Mouse (Mus musculus) heart, embryonic 16.5 days (tissue): ENCODE results near the gene Dlat. TPM values are rescaled to one million over a fixed set of nuclear protein-coding genes. Genes with fewer than 3 reads are reported as not detected.
"Not testable (repeated sequence)": the region's sequence is repeated elsewhere in the genome, so short reads cannot be mapped to it uniquely, and the experiment has no call there.

Source experiments
- ATAC-seq: fragments of 200-750 bp; cut with Nextera tagmentation; replicated peaks from 2 replicates; pipeline ENCODE4 v1.8.0; 2017; ENCODE audit warnings: moderate number of reproducible peaks; ENCODE audit not compliant: insufficient read depth, low FRiP score; ENCODE audit errors: extremely low read depth
- H3K27ac ChIP-seq: fragments of 300-500 bp; sonication (generic); 2 replicates; pipeline ENCODE4 v1.5.1; 2014; ENCODE audit warnings: mild to moderate bottlenecking, low read length, control low read depth, moderate library complexity
- H3K27me3 ChIP-seq: fragments of 300-500 bp; sonication (generic); 2 replicates; pipeline ENCODE4 v1.6.1; 2014; ENCODE audit warnings: low read length, mixed read lengths; ENCODE audit not compliant: control insufficient read depth, insufficient read depth
- H3K36me3 ChIP-seq: fragments of 300-500 bp; sonication (generic); 2 replicates; pipeline ENCODE4 v1.6.1; 2014; ENCODE audit not compliant: control insufficient read depth, insufficient read depth
- H3K4me1 ChIP-seq: fragments of 300-500 bp; sonication (generic); 2 replicates; pipeline ENCODE4 v1.6.1; 2014; ENCODE audit warnings: low read length, mixed read lengths; ENCODE audit not compliant: control insufficient read depth, insufficient read depth
- H3K4me2 ChIP-seq: fragments of 300-500 bp; sonication (generic); 2 replicates; pipeline ENCODE4 v1.6.1; 2014; ENCODE audit warnings: low read depth, mild to moderate bottlenecking, control low read depth, low read length
- H3K4me3 ChIP-seq: fragments of 300-500 bp; sonication (generic); 2 replicates; pipeline ENCODE4 v1.5.1; 2014; ENCODE audit warnings: mild to moderate bottlenecking, control low read depth, low read length
- H3K9ac ChIP-seq: fragments of 300-500 bp; sonication (generic); 2 replicates; pipeline ENCODE4 v1.6.1; 2014; ENCODE audit warnings: low read length, control low read depth
- H3K9me3 ChIP-seq: fragments of 300-500 bp; sonication (generic); replicated peaks from 2 replicates; pipeline ENCODE4 v1.6.1; 2016; ENCODE audit warnings: low read length; ENCODE audit not compliant: control insufficient read depth
- WGBS: fragments of 180-500 bp; shearing (Covaris S2); extraction: QIAGEN DNeasy Blood & Tissue Kit; methylation state at CpG from one replicate; pipeline ENCODE4 v1.1.7; 2014; 5-methylcytosine and 5-hydroxymethylcytosine counted together
- polyA plus RNA-seq: library from polyadenylated mRNA; unstranded; fragments of >200 nt; fragmentation: Nextera tagmentation; extraction: Ambion mirVana; gene quantifications from 2 replicates; pipeline ENCODE4 v1.2.1, GENCODE M21; 2015

The Dlat gene
- polyA plus RNA-seq, 1 experiment from 2014 or later: 147 TPM

DNA sequence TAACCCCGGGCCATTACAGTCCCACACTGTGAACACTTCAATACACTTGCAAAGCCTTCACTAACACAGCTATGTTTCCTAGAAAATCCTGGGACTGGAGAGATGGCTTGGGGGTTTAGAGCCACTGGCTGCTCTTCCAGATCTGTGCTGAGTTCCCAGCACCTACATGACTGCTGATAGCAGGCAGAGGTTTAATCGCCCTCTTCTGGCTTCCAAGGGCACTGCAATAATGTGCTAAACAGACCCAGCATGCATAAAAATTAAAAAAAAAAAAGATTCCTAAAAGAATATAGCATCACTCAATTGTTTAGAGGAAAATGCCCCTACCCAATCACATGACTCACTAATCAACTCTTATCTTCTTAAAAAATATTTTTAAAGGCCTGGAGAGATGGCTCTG is 26.5 kb downstream of the Dlat start:
- H3K9ac ChIP-seq: no peak overlapping the region
- no peaks in the 10 kb centered on the region for H3K27me3 ChIP-seq
- no peak overlapping the region for H3K4me2 ChIP-seq
- H3K9me3 ChIP-seq: no peaks in the 10 kb centered on the region
- H3K4me1 ChIP-seq: no peaks in the 10 kb centered on the region
- WGBS: 53% methylated on average over 2 of the region's 2 CpGs
- H3K36me3 ChIP-seq: peaks cover 31% of the 10 kb centered on the region
- ATAC-seq: no peak
- no peak overlapping the region for H3K4me3 ChIP-seq
- no peak overlapping the region for H3K27ac ChIP-seq

- 81% methylated on average over 6 of the region's 6 CpGs for WGBS
- no peak overlapping the region for H3K27ac ChIP-seq
- no peaks in the 10 kb centered on the region for H3K27me3 ChIP-seq
- no peaks in the 10 kb centered on the region for H3K4me1 ChIP-seq
- H3K4me2 ChIP-seq: no peak overlapping the region
- H3K9ac ChIP-seq: no peak overlapping the region
- no peak for ATAC-seq
- peaks cover 28% of the 10 kb centered on the region for H3K36me3 ChIP-seq
- no peaks in the 10 kb centered on the region for H3K9me3 ChIP-seq
- H3K4me3 ChIP-seq: no peak overlapping the region
Observed at GRCm38 (mm10) chr9:50632016-50632688, 27.4 kb downstream of the Dlat start.

DNA sequence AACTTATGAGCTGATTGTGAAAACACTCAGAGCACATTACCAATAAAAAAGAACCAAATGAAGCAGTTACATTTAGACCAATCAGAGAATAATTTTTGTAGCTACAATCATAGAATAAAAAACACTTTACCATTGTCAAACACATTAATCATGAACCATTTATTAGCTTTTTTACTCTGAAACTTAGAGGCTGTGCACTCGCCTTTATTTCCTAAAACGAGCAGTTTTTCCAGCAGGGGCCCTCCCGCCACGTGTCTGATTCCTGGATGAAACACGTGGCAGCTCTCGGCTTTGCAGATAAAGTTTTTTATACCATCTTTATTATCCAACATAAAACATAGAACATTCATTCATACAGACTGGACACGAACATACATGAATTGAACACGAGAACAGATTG is 28.7 kb downstream of the Dlat start:
- 87% methylated on average over 6 of the region's 8 CpGs for WGBS
- not testable (repeated sequence) for H3K4me2 ChIP-seq, H3K9me3 ChIP-seq, H3K27ac ChIP-seq, H3K27me3 ChIP-seq, ATAC-seq, H3K4me1 ChIP-seq, H3K9ac ChIP-seq, H3K4me3 ChIP-seq
- H3K36me3 ChIP-seq: peaks cover 20% of the 10 kb centered on the region

GRCm38 (mm10) chr9:50617794-50618330 is 41.7 kb downstream of the Dlat start:
- H3K27ac ChIP-seq: no peak overlapping the region
- peak overlapping the region; percentile 86 for H3K4me3 ChIP-seq
- peak overlapping the region; percentile 83 for H3K4me2 ChIP-seq
- H3K9me3 ChIP-seq: no peaks in the 10 kb centered on the region
- WGBS: 57% methylated on average over 9 of the region's 9 CpGs
- peaks cover 21% of the 10 kb centered on the region for H3K36me3 ChIP-seq
- H3K9ac ChIP-seq: no peak overlapping the region
- H3K4me1 ChIP-seq: peaks cover 8% of the 10 kb centered on the region
- no peaks in the 10 kb centered on the region for H3K27me3 ChIP-seq
- ATAC-seq: no peak

DNA sequence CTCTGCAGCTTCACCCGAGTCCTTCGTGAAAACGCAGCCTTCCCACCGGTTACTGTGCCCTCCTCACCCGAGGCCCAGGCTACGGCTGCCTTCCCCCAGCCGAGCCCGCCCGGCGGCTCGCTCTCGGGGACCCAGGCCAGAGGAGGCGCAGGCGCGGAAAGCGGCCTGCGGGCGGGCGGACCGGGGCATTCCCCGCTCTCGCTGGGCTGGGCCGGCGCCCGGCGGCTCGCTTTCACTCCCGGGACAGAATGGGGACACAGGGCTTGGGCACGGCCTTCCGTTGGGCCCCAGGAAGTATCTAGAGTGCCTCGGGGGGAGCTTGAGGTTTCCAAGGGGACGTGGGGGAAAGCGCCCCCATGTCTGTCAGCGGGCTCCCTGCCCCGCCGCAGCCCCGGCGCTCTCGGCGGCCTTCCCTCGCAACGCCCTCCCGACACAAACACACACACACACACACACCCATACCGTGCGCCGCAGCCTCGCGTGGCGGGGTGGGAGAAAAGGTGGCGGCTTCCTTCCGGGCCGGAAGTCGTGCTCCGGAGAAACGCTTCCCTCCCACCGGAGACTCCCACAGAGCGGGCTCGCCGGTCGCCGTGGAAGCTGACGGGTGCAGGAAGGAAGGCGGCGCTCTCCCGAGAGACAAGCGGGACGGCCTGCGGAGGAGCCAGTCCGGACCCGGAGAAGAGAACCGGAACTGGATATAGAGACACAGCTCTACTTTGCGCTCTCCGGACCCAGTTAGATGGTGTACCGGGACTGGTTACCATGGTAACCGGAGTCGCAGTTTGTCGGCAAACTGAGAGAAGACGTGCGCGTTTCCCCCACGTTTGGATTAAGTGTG is 42.6 kb downstream of the Dlat start, which contains the start of the genes Pih1d2 and Nkapd1:
Gene Pih1d2 (plus strand): TSS at position 556 of the 838 bp plus-strand sequence.
Gene Nkapd1 (minus strand): TSS at position 699 of the 838 bp plus-strand sequence.
- Histone ChIP-seq H3K4me3 (peak within 1 kb of the TSS; percentile 86), H3K9ac (peak within 1 kb of the TSS; percentile 93), H3K9me3 (no peaks in the 10 kb centered on the region), H3K27me3 (no peaks in the 10 kb centered on the region), H3K36me3 (peaks cover 25% of the 10 kb centered on the region), H3K4me1 (peaks cover 8% of the 10 kb centered on the region), H3K27ac (peak within 1 kb of the TSS; percentile 95), H3K4me2 (peak within 1 kb of the TSS; percentile 83)
- ATAC-seq: peak; percentile 91
- WGBS: under 1% methylated on average over 80 of the region's 81 CpGs

DNA sequence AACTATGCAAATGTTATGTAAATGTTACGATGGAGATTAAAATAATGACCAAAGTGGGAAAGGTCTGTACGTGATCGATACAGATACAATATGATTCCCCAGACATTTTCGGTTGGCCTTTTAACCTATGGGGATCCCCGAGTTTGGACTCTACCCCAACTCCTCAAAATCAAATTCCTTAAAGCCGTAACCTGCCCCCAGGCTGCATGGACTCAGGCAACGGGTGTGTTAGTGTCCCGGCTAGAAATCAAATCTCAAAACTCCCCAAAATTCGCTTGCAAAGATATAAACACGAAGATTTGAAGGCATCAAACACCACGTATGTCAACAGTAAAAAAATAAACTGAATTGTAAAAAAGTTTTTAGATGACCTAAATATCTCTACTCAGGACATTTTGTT is 43.4 kb downstream of the Dlat start:
- Histone ChIP-seq H3K27ac (no peak overlapping the region), H3K4me3 (peak overlapping the region; percentile 86), H3K27me3 (no peaks in the 10 kb centered on the region), H3K9ac (peak overlapping the region; percentile 93), H3K9me3 (no peaks in the 10 kb centered on the region), H3K36me3 (peaks cover 25% of the 10 kb centered on the region), H3K4me2 (peak overlapping the region; percentile 83), H3K4me1 (peaks cover 8% of the 10 kb centered on the region)
- WGBS: 35% methylated on average over 11 of the region's 11 CpGs
- no peak for ATAC-seq

GRCm38 (mm10) chr9:50612115-50612514 is 47.5 kb downstream of the Dlat start:
- WGBS: 84% methylated on average over 4 of the region's 4 CpGs
- H3K4me1 ChIP-seq: peaks cover 8% of the 10 kb centered on the region
- no peak overlapping the region for H3K4me3 ChIP-seq
- no peak overlapping the region for H3K4me2 ChIP-seq
- ATAC-seq: no peak
- no peak overlapping the region for H3K27ac ChIP-seq
- peaks cover 42% of the 10 kb centered on the region for H3K36me3 ChIP-seq
- H3K27me3 ChIP-seq: no peaks in the 10 kb centered on the region
- no peaks in the 10 kb centered on the region for H3K9me3 ChIP-seq
- no peak overlapping the region for H3K9ac ChIP-seq

- 3% methylated on average over 6 of the region's 6 CpGs for WGBS
Observed at GRCm38 (mm10) chr9:50604338-50604737, 55.2 kb downstream of the Dlat start.

DNA sequence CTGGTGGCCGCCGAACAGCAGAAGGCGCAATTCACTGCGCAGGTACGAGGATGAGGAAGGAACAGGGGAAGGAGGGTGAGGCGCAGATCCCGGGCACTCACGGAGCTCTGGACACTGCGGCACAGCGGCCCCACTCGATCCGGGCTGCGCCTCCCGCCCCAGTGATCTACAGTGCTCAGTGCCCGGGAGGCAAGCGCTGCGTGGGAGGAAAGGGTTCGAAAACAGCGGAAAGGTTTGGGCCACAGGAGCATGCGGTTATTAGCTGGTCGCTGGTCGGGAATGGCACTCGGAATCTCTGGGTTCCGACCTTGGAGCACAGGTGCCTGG is 55.6 kb downstream of the Dlat start:
- Histone ChIP-seq H3K36me3 (peaks cover 20% of the 10 kb centered on the region), H3K4me2 (peak overlapping the region; percentile 86), H3K27ac (peak overlapping the region; percentile 95), H3K9ac (peak overlapping the region; percentile 97), H3K4me1 (peaks cover 22% of the 10 kb centered on the region), H3K9me3 (no peaks in the 10 kb centered on the region), H3K4me3 (peak overlapping the region; percentile 97), H3K27me3 (no peaks in the 10 kb centered on the region)
- ATAC-seq: peak; percentile 72
- WGBS: under 1% methylated on average over 24 of the region's 24 CpGs

More at GRCm38 (mm10) chr9:50604338-50604737, 55.2 kb downstream of the Dlat start:
- Histone ChIP-seq H3K4me2 (peak overlapping the region; percentile 86), H3K9me3 (no peaks in the 10 kb centered on the region), H3K4me3 (peak overlapping the region; percentile 97), H3K4me1 (peaks cover 22% of the 10 kb centered on the region), H3K27me3 (no peaks in the 10 kb centered on the region), H3K9ac (peak overlapping the region; percentile 97), H3K36me3 (peaks cover 16% of the 10 kb centered on the region), H3K27ac (peak overlapping the region; percentile 95)
- ATAC-seq: 0 out of 2 replicates have a peak, but pooled peaks have one; percentile 3
